Mouse (Mus musculus) mesoderm, embryonic 11.5 days (tissue): ENCODE data around the gene Tnnt1.
"Not testable (repeated sequence)": the region's sequence is repeated elsewhere in the genome, so short reads cannot be mapped to it uniquely, and the experiment has no call there.

ENCODE experiments used
- DNase-seq: peaks from one replicate; pipeline ENCODE4 v3.0.0-alpha.2; 2012; ENCODE audit warnings: low read depth, low spot score

Tnnt1 gene

GRCm38 (mm10) chr7:4516332-4517050 is at the start of gene Tnnt1:
Gene Tnnt1, minus strand, starts transcription at chr7:4516382.
- peak; percentile 66 for DNase-seq

GRCm38 (mm10) chr7:4562660-4563059 is 46.5 kb upstream of the Tnnt1 start:
- DNase-seq: no peak

- no peak for DNase-seq
These were observed 41.0 kb upstream of the Tnnt1 start for GRCm38 (mm10) chr7:4557167-4557560.

GRCm38 (mm10) chr7:4556256-4557166 is 40.3 kb upstream of the Tnnt1 start:
- peak; percentile 91 for DNase-seq

GRCm38 (mm10) chr7:4547221-4547641 is 31.0 kb upstream of the Tnnt1 start, which contains the start of gene Syt5:
Gene Syt5, minus strand, starts transcription at chr7:4547541.
- peak; percentile 30 for DNase-seq

GRCm38 (mm10) chr7:4546591-4547131 is 30.5 kb upstream of the Tnnt1 start:
- DNase-seq: peak; percentile 93

GRCm38 (mm10) chr7:4546050-4546449 is 29.9 kb upstream of the Tnnt1 start:
- no peak for DNase-seq

GRCm38 (mm10) chr7:4542013-4542412 is 25.8 kb upstream of the Tnnt1 start:
- DNase-seq: no peak

- no peak for DNase-seq
These were observed 25.2 kb upstream of the Tnnt1 start for GRCm38 (mm10) chr7:4541344-4541743.

- DNase-seq: no peak
These were observed 22.8 kb upstream of the Tnnt1 start for GRCm38 (mm10) chr7:4539019-4539418.

GRCm38 (mm10) chr7:4537181-4537580 is 21.0 kb upstream of the Tnnt1 start:
- DNase-seq: no peak

GRCm38 (mm10) chr7:4536369-4536768 is 20.2 kb upstream of the Tnnt1 start:
- DNase-seq: no peak

- DNase-seq: peak; percentile 92
These were observed 16.0 kb upstream of the Tnnt1 start, which contains the start of gene Dnaaf3 for GRCm38 (mm10) chr7:4532005-4532729. Gene Dnaaf3, minus strand, starts transcription at chr7:4532453.

- not testable (repeated sequence) for DNase-seq
These were observed 14.0 kb upstream of the Tnnt1 start for GRCm38 (mm10) chr7:4530166-4530565.

GRCm38 (mm10) chr7:4527302-4527689 is 11.1 kb upstream of the Tnnt1 start:
- no peak for DNase-seq

- peak; percentile 94 for DNase-seq
These were observed 10.4 kb upstream of the Tnnt1 start for GRCm38 (mm10) chr7:4526341-4527301.

- peak; percentile 77 for DNase-seq
These were observed 8.2 kb upstream of the Tnnt1 start, which contains the start of gene Tnni3 for GRCm38 (mm10) chr7:4524212-4524922. Gene Tnni3, minus strand, starts transcription at chr7:4524229.

GRCm38 (mm10) chr7:4523205-4524130 is 7.3 kb upstream of the Tnnt1 start:
- DNase-seq: no peak

GRCm38 (mm10) chr7:4522292-4522691 is 6.1 kb upstream of the Tnnt1 start:
- no peak for DNase-seq
